Mouse (Mus musculus): Measurements from ENCODE around the gene Smim20. TPM values are rescaled to one million over a fixed set of nuclear protein-coding genes. Genes with fewer than 3 reads are reported as not detected.

Gene Smim20
- polyA plus RNA-seq, 1 experiment, result 43.0 TPM

GRCm38 (mm10) chr5:53239831-53240440 lies 26.9 kb upstream of the Smim20 start:
- Histone ChIP-seq H3K27ac (ENCODE audit: control insufficient read depth, insufficient read depth, low read depth, low read length, poor library complexity) (no peak overlapping the region), H3K4me3 (replicated peaks; ENCODE audit: control insufficient read depth, low read depth, low read length) (no peak overlapping the region), H3K4me1 (ENCODE audit: control insufficient read depth, insufficient read depth, low read length) (no peaks in the 10 kb centered on the region)
- TF ChIP-seq POLR2A (IDR thresholded peaks at IDR 0.05; ENCODE audit: borderline replicate concordance, control insufficient read depth, low read depth, low read length) (no peak), CTCF (IDR thresholded peaks at IDR 0.05; ENCODE audit: control insufficient read depth, insufficient read depth, low read length) (no peak)
- WGBS, result 69% methylated on average over 11 of the region's 11 CpGs

DNA sequence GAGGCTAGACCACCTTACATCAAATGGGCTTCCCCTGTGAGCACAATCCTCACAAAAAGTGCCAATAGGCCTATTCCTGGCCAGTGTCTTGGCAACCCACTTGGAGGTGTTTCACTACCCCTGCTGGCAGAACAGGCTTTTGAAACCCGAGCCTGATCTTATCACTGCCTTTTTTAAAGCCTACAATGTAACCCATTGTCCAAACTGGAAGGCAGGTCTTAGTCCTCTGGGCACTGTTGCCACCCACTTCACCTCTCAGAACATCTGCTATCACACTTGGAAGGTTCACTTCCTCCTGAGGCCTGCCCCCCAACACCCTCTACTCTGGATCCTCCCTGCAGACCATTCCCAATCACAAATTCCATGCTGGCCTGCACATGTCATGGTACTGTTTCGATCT lies 25.8 kb upstream of the Smim20 start:
- Histone ChIP-seq H3K4me1 (ENCODE audit: control insufficient read depth, insufficient read depth, low read length) (no peaks in the 10 kb centered on the region), H3K4me3 (replicated peaks; ENCODE audit: control insufficient read depth, low read depth, low read length) (no peak overlapping the region), H3K27ac (ENCODE audit: control insufficient read depth, insufficient read depth, low read depth, low read length, poor library complexity) (no peak overlapping the region)
- TF ChIP-seq CTCF (IDR thresholded peaks at IDR 0.05; ENCODE audit: control insufficient read depth, insufficient read depth, low read length) (no peak), POLR2A (IDR thresholded peaks at IDR 0.05; ENCODE audit: borderline replicate concordance, control insufficient read depth, low read depth, low read length) (no peak)
- 58% methylated on average over 2 of the region's 2 CpGs for WGBS

GRCm38 (mm10) chr5:53241963-53242362 lies 24.9 kb upstream of the Smim20 start:
- H3K27ac ChIP-seq (ENCODE audit: control insufficient read depth, insufficient read depth, low read depth, low read length, poor library complexity), result no peak overlapping the region
- no peaks in the 10 kb centered on the region for H3K4me1 ChIP-seq (ENCODE audit: control insufficient read depth, insufficient read depth, low read length)
- H3K4me3 ChIP-seq (replicated peaks; ENCODE audit: control insufficient read depth, low read depth, low read length), result no peak overlapping the region
- 81% methylated on average over 5 of the region's 5 CpGs for WGBS
- TF ChIP-seq CTCF (IDR thresholded peaks at IDR 0.05; ENCODE audit: control insufficient read depth, insufficient read depth, low read length) (no peak), POLR2A (IDR thresholded peaks at IDR 0.05; ENCODE audit: borderline replicate concordance, control insufficient read depth, low read depth, low read length) (no peak)

DNA sequence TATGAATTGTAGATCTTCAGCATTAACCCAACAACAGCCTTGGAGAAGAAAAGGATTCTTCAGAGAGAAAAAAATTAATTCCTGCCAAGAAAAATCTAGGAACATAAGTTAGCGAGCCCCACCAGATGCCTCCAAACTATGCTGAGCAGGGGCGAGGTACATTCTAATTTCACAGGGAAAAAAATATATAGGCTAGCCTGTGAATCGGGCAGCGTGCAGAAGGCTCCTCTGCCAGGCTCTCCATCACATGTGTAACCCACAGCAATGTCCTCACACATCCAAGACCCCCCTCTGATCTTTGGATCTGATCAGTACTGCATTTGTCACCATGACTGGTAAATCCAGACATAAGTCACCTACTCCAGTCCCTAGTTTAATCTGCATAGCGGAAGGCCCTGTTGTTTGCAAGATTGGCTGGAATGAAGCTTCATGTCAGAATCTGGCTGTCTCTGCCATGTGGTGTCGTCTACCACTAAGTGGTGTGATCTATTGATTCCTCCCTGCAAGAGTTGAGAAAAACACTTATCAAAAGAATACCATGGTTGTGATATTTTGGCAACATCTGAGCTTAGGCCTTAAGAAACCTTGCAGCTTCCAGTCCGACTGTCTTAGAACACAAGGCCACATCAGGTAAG lies 23.9 kb upstream of the Smim20 start:
- TF ChIP-seq CTCF (IDR thresholded peaks at IDR 0.05; ENCODE audit: control insufficient read depth, insufficient read depth, low read length) (no peak), POLR2A (IDR thresholded peaks at IDR 0.05; ENCODE audit: borderline replicate concordance, control insufficient read depth, low read depth, low read length) (no peak)
- WGBS, result 74% methylated on average over 7 of the region's 7 CpGs
- Histone ChIP-seq H3K4me1 (ENCODE audit: control insufficient read depth, insufficient read depth, low read length) (no peaks in the 10 kb centered on the region), H3K27ac (ENCODE audit: control insufficient read depth, insufficient read depth, low read depth, low read length, poor library complexity) (no peak overlapping the region), H3K4me3 (replicated peaks; ENCODE audit: control insufficient read depth, low read depth, low read length) (no peak overlapping the region)

GRCm38 (mm10) chr5:53243933-53244332 lies 22.9 kb upstream of the Smim20 start:
- Histone ChIP-seq H3K4me3 (replicated peaks; ENCODE audit: control insufficient read depth, low read depth, low read length) (no peak overlapping the region), H3K27ac (ENCODE audit: control insufficient read depth, insufficient read depth, low read depth, low read length, poor library complexity) (no peak overlapping the region), H3K4me1 (ENCODE audit: control insufficient read depth, insufficient read depth, low read length) (no peaks in the 10 kb centered on the region)
- WGBS, result 82% methylated on average over 10 of the region's 10 CpGs
- TF ChIP-seq CTCF (IDR thresholded peaks at IDR 0.05; ENCODE audit: control insufficient read depth, insufficient read depth, low read length), result no peak
- no peak for TF ChIP-seq POLR2A (IDR thresholded peaks at IDR 0.05; ENCODE audit: borderline replicate concordance, control insufficient read depth, low read depth, low read length)

DNA sequence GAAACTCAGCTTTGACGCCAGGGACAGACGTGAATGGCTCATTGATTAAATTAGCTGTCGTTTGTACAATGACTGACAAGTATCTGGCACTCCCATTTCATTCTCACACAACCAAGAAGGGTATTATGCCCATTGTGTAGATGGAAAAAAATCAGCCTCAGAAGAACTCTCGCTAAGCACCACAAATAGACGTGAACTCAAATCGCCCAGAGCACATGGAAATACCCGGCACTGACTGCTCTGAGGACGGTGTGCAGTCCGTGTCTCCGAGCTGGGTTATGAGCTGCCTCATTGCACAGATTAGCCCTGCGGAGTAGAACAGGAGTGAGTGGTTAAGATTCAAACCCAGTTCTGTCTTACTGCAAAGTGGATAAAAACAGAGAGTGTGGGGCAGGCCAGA lies 18.4 kb upstream of the Smim20 start:
- TF ChIP-seq POLR2A (IDR thresholded peaks at IDR 0.05; ENCODE audit: borderline replicate concordance, control insufficient read depth, low read depth, low read length), result no peak
- no peak for TF ChIP-seq CTCF (IDR thresholded peaks at IDR 0.05; ENCODE audit: control insufficient read depth, insufficient read depth, low read length)
- WGBS, result 83% methylated on average over 11 of the region's 11 CpGs
- H3K4me3 ChIP-seq (replicated peaks; ENCODE audit: control insufficient read depth, low read depth, low read length), result no peak overlapping the region
- H3K4me1 ChIP-seq (ENCODE audit: control insufficient read depth, insufficient read depth, low read length), result no peaks in the 10 kb centered on the region
- no peak overlapping the region for H3K27ac ChIP-seq (ENCODE audit: control insufficient read depth, insufficient read depth, low read depth, low read length, poor library complexity)

DNA sequence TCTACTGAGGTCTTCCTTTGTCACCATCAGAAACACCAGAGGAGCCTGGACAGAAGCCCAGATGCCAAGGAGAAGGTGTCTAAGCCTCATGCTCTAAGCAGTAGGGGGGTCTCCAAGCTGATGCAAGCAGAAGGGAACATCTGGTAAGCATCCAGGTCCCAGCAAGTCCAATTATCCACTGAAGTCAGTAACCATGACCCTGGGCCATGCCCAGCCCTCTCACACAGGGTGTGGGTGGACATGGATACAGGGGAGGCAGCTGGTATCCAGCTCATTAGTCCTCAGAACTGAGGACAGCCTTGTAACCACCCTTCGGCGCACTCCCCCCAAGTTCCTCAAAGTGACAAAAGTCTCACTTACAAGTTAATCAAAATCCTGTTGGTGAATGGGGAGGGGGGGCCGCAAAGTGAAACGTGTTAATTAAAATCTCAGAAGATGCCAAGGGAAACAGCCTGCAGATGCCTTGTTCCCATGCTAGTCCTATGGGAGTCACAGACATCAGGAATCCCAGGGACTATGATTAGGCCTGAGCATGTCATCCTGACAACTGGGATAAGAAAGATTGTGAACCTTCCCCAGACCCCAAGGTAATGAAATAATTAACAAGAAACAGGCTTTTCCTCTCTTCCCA lies 17.3 kb upstream of the Smim20 start:
- WGBS, result 73% methylated on average over 4 of the region's 4 CpGs

GRCm38 (mm10) chr5:53254154-53254553 lies 12.7 kb upstream of the Smim20 start:
- no peak overlapping the region for H3K4me3 ChIP-seq (replicated peaks; ENCODE audit: control insufficient read depth, low read depth, low read length)
- no peaks in the 10 kb centered on the region for H3K4me1 ChIP-seq (ENCODE audit: control insufficient read depth, insufficient read depth, low read length)
- H3K27ac ChIP-seq (ENCODE audit: control insufficient read depth, insufficient read depth, low read depth, low read length, poor library complexity), result no peak overlapping the region
- TF ChIP-seq CTCF (IDR thresholded peaks at IDR 0.05; ENCODE audit: control insufficient read depth, insufficient read depth, low read length), result no peak
- no peak for TF ChIP-seq POLR2A (IDR thresholded peaks at IDR 0.05; ENCODE audit: borderline replicate concordance, control insufficient read depth, low read depth, low read length)
- WGBS, result 80% methylated on average over 5 of the region's 5 CpGs

More for the DNA sequence above, 17.3 kb upstream of the Smim20 start:
- Histone ChIP-seq H3K4me1 (ENCODE audit: control insufficient read depth, insufficient read depth, low read length) (no peaks in the 10 kb centered on the region), H3K4me3 (replicated peaks; ENCODE audit: control insufficient read depth, low read depth, low read length) (no peak overlapping the region), H3K27ac (ENCODE audit: control insufficient read depth, insufficient read depth, low read depth, low read length, poor library complexity) (no peak overlapping the region)
- TF ChIP-seq CTCF (IDR thresholded peaks at IDR 0.05; ENCODE audit: control insufficient read depth, insufficient read depth, low read length) (no peak), POLR2A (IDR thresholded peaks at IDR 0.05; ENCODE audit: borderline replicate concordance, control insufficient read depth, low read depth, low read length) (no peak)

All from bone marrow, adult 2 months (tissue).